Mouse (Mus musculus): ENCODE data around the gene 1700020N01Rik.
A peak's percentile ranks its signal among the peaks of the same experiment; 100 is the strongest.

The 1700020N01Rik gene

DNA sequence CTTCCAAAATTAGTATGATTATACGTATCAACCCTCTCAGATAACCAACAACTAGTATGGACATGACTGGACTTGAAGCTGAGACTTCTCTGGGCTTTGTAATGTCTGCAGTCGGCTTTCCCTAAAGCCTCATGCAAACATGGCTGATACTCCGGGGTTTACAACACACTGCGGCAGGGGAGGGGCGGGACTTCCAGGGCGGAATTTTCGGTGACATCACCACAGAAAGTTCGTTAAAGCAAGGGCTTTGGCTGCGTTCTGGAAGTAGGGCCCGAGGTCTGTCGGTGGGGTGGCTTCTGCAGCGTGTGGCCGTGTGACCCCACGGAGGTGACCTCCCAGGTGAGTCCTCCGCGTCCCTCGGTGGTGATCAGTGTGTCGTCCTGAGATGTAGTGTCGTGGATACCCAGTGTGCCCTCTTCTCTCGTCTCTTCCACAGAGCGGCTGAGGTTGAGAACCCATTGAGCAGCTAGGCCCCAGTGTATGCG is at the start of gene 1700020N01Rik:
1700020N01Rik (plus strand) TSS at position 250 of the 485 bp plus-strand sequence.
- no peak for DNase-seq (ENCODE audit: low spot score in 2 of 2)

DNA sequence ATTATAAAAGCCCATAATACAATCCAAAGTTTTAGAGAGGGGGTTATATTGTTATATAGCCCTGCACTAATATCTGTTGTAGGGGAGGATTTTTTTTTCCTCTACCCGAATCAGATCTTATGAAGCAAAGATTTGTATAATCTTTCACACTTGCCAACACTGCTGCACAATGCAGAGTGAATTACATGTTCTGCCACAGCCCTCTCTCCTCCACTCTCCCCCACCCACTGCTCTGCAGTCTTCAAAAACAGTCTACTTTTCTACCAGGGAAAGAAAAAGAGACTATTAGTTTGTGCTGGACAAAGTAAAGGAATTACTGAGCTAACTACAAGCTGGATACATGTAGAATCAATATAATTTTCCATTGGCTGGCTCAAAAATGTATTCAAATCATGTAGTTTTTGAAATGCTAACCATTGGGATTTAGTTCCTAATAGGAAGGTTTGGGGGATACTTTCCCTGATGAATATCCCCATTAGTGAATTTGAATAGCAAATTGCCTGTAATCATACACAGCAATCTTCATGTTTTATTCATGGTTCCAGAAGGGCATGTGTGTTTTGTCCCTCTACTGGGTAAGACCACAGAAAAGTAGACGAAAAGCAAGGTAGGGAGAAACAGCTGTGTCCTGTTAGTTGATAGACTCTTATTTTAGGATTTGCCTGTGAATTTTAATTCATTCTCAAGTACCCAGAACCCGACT is 49.2 kb upstream of the 1700020N01Rik start:
- DNase-seq (ENCODE audit: low spot score in 2 of 2), result no peak

DNA sequence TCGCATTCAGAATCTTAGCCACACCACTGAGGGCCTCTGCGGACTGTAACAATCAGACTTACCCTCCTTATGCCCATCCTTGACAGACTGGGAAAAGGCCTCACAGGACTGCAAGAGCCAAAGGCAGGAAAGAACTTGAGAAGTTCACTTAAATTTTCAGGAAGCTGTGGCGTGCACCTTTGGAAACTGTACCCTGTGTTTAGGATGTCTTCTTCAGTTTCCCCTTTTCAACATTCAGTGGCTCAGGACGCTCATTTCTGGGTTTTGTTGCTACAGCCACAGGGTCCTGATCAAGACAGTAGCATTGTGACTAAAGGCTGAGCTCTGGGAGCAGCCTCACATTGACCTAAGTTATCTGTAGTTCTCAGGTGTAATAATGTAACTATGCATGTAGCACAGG is 48.2 kb upstream of the 1700020N01Rik start:
- DNase-seq (ENCODE audit: low spot score in 2 of 2), result no peak

DNA sequence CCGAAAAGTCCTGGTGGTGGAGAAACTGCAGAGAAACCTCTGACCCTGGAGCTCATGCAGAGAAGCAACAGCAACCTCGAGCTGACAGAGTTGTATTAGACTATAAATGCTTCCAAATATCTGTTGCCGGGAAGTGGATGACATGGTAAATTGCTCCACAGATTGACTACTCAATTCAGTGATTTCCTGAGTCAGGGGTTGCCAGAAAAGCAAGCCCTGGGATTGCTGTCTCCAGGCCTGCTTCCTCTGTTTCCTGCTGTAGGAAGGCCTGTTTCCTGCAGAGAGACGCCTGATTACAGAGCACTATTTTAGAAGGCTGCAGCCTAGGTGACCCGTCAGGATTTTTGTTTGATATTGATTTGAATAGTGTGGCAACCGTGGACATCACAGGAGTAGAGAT is 47.5 kb upstream of the 1700020N01Rik start:
- DNase-seq (ENCODE audit: low spot score in 2 of 2), result no peak

DNA sequence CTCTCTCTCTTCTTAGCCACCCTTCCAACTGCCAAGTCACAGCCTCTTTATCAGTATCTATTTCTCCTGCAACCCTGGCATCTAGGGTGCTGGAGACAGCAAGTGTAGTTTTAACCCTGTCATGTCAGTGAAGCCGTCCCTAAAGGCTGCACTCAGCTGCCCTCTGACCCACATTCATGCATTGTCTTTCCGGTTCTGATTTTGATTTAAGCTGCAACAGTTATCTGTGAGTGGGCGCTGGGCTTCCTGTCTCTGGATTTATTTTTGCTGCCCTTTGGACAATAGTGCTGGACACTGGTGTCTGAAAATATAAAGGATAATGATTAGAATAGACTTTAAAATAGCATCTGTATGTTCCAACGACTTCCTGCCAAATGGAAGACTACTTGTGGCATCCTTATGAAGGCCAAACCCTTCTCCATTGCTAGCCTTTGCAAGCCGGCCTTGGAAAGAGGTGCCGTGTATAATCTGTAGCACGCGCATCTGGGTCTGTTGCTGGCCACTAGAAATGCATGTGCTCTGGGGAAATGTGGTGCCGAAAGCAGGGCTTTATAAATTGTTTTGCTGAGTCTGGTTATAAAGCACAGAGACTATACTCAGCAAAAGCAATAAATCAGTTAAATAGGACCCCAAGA is 44.0 kb upstream of the 1700020N01Rik start:
- DNase-seq (ENCODE audit: low spot score in 2 of 2), result no peak

DNA sequence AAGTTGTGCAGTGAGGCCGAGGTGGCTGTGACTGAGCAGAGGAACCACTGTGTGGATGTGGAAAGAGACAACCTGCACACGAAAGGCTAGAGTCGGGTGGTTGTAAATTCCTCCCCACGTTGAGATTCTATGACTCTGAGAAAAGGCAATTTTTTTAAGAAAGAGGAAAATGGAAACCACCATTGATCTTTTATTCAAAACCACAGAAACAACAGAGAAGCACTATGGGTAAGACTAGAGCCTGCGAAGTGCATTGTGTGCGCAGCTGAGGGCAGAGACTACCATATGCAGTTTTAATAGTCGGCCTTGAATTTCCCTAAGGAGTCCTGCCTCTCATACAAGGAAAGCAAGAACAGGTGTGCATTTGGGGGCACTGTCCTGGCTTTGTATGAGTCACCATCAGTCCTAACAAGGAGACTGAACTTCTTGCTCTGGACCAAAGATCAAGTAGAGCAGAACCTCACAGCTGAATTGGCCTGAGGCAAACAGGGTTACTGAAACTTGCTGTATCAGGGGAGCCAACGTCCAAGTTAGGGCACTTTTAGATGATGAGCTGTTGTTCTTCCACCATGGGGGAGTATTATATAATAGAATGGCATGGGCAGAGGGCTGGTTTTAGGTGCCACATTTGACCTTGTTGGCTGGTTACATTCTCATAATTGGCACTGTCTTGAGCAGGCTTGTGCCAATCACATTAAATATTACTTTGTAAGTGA is 39.8 kb upstream of the 1700020N01Rik start:
- DNase-seq (ENCODE audit: low spot score in 2 of 2), result peak in 1 of 2 experiments; percentile 6

DNA sequence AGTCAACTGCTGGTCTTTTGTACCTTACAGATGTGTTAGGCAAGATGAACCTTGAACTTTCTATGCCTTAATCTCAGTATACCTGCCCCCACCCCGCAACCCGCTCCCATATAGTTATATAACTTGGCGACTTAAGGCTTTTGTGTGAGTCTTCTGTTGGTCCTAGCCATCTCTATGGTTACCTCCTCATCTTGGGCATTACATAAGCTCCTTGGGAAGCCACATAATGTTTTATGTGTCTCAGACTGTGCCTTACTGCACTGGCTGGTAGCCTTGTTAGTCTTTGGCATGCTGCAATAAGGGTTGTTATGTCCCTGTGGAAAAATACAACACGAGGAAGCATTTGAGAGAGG is 39.3 kb upstream of the 1700020N01Rik start:
- no peak for DNase-seq (ENCODE audit: low spot score in 2 of 2)

DNA sequence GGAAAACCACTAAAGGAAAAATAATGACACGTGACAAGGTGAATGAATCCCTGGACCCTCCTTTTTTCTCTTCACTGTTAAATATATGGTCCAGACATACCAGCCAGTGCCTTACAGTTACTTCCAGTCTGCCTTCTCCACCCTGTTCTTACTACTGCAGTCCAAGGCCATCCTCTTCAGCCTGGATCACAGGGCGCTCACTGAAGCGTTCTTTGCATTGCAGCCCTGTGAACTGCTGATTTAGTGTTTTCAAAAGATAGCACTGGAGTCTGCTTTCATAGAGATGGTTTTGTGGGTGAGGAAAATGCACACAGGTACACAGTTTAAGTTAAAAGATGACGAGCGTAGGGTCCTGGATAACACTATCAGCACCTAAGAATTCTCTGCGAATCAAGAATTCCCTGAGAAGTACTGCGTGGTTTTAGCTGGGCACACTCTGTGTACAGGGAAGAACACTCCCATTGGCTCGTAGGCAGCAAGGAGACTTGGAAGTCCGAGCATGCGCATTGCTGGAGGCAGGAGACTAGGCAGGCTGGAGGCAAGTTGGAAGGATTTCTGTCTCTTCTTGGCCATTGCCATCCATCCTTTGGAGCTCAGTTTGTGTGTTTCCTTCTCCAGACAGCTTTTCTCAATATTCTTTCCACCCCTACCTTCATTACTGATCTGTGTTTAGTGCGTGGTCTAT is 37.9 kb upstream of the 1700020N01Rik start:
- no peak for DNase-seq (ENCODE audit: low spot score in 2 of 2)

DNA sequence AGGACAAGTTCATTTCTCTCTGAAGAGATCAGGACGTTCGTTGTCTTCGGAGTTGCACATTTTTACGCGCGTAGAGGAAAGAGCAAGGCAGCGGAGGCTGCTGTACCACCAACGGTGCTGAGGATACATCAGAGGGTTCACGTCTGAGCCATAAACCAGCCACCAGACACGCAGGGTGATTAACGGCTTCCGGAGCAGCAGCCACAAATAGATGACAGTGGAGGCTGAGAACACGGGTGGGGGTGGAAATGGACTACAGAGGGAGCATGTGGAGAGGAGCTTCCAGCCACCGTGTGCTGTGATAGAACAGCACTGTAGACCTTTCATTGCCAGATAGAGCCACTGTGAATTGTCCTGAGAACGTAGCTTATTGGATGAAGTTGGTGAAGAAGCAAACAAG is 33.2 kb upstream of the 1700020N01Rik start:
- DNase-seq (ENCODE audit: low spot score in 2 of 2), result peak in 1 of 2 experiments; percentile 12

DNA sequence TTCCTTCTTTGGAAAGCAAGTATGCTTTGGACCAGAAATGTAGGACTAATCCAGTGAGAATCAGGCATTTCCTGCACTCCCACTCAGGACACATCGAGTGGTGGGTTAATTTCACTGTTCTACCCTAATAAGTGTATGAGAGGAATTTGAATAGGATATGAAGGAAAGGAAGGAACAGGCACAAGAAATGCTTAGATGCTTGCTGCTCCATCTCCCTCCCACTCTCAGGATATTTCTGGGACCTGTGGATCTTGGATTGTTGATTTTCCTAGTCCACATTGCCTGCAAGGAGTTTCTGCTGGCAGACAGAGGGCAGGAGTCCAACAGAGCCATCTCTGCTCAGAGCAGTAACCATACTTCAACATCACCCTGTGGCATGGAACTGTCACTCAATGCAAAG is 31.8 kb upstream of the 1700020N01Rik start:
- no peak for DNase-seq (ENCODE audit: low spot score in 2 of 2)

DNA sequence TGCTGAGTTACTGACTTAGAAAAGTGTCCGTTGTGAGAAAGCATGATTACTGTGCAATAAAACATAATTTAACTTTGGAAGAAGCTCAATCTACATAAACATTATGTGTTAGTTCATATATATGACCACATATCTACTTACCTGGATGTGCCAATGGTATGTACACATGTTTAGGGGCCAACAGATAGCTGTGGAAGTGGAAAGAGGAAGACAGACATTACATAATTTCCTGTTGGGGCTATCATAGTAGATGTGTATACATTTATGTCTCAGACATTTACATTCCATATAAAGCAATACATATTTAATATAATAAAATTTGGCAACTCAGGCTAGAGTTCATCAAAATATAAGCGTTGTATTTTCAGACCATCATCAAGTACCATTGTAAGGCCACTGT is 29.5 kb upstream of the 1700020N01Rik start:
- DNase-seq (ENCODE audit: low spot score in 2 of 2), result no peak

DNA sequence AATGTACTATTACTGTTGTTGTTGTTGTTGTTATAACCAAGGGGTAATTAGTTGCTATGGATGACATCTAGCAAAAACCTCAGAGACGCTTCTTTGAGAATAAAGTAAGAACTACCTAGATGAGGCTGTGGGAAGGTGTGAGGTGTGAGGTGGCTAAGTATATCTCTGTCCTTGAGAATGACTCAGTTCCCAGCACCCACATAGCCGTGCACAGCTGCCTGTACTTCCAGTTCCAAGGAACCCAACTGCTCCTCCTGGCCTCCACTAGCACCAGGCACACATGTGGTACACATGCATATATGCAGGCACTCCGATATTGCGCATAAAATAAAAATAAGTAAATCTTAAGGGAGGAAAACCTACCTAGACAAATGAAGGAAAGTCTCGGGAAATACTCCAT is 28.8 kb upstream of the 1700020N01Rik start:
- no peak for DNase-seq (ENCODE audit: low spot score in 2 of 2)

DNA sequence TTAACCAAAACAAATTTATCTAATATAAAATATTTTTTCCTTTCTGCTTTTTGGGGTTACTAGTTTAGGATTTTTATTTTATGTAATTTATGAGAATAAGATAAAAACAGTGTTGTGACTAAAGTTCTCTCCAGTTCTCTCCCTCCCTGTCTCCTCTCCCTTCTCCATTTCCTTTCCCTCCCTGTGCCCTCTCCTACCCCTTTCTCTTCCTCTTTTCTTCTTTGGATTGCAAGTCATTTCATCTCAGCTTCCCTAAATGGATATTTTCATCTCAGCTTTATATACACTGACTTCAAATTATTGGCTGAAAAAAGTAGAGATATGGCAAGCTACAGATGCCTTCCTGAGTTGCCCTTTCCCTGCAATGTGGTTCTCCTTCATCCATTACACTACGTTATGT is 26.9 kb upstream of the 1700020N01Rik start:
- no peak for DNase-seq (ENCODE audit: low spot score in 2 of 2)

DNA sequence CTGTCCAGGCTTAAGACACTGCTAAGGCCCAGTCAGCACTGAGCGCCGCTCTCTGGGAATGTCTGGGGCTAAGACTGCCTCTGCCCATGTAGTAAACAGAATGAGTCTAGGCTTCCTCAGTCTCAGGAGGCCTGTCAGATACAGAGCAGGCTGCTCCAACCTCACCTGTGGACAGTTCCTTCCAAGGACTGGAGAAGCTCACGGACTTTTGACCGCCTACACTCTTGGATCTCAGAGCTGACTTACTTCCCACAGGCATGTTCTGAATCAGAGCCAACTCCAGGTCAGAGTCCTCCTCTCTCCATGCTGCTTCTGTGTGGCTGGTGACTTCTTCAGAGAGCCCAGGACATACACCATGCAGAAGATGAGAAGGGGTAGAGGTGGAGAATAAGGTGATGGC is 21.3 kb upstream of the 1700020N01Rik start:
- DNase-seq (ENCODE audit: low spot score in 2 of 2), result no peak

DNA sequence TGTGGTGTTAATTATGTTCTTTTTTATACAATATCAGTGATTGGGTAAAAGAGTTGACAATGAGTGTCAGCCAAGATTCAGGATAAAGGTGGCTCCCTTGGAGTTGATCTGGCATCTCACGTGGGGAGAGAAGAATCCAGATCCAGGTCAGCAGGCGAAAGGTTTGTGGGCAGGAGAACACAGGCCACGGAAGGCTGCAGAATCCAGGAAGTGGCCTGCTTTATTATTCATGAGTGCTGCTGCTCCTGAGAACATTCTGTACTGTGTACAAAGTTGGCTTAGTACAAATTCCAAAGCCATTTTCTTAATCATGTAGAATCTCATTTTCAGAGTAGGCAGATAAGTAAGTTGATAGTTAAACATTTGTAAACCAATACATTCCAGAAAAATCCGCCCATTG is 19.2 kb upstream of the 1700020N01Rik start:
- DNase-seq (ENCODE audit: low spot score in 2 of 2), result no peak

DNA sequence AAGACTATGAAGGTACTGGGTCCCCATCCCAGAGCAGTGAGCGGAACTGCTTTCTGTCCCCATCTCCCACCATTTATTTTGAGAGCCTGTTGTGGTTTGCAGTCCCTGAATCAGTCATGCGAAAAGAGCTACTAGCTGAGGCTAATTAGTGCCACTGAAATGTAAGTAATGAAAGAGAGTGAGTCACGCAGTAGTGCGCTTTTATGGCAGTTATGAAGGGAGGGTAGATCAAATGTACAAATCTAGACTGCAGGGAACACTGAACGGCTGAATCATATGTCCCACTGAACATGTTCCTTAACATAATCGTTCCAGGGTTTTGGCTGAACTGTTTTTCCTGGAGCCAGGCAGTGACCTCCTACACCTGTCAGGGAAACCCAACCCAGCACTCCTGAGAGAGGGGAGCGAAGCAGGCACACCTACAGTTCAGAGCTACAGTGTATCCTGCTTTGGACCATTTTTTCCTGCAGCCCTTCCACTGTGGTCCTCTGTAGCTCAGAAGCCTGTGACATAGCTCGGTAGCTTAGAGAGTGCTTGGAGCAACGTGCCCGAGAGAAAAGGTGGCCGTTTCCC is 17.1 kb upstream of the 1700020N01Rik start:
- no peak for DNase-seq (ENCODE audit: low spot score in 2 of 2)

DNA sequence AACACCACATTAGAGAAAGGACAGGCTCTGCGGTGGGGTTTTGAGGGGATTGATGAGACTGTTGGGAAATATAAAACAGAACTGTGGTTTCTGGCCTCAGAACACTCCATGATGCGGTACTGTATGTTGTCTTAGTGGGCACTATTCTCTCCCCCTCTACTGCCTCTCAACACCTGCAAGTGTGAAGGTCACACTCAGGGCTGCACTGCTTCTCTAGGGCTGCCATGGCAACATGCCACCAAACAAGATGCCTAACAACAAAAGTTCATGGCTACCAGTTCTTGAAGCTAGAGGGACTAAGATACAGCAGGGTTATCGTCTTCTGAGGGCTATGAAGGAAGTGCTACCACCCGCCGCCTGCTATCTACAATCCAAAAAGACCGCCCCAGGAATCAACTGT is 15.1 kb upstream of the 1700020N01Rik start:
- no peak for DNase-seq (ENCODE audit: low spot score in 2 of 2)

DNA sequence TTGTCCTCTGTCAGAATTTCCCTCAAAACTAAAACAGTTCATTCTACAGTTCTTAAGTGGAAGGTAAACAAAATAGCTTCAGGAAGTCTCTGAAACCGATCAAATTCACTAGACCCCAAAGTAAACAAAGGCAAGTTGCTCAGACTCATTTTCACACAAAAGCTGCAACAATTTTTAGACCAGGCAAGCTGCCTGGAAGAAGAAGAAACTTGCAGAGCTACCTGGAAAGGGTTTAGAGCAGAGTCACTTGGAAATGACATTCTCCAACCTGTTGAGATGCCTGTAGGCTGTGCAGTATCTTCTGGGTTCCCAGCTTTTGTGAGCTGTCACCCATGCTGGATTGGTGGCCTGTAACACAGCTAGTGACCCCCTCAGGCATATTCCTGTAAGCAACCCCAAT is 11.4 kb upstream of the 1700020N01Rik start:
- no peak for DNase-seq (ENCODE audit: low spot score in 2 of 2)

DNA sequence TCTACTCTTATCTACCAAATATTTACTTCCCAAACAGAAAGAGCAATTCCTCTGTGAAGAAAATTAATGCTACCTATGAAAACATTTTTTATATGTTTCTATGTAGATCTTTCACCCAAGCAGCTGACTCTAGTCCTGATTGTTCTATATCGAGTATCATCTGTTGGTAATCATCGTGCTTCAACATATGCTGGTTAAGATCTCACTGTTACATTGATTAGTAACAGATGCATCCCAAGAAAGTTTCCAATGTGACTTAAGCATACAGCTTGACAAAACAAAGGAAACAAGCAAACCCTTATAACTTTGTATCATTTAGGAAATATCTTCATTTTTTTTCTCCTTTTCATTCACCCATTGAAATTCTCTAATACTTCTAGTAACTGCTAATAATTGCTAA is 5.9 kb upstream of the 1700020N01Rik start:
- DNase-seq (ENCODE audit: low spot score in 2 of 2), result no peak

DNA sequence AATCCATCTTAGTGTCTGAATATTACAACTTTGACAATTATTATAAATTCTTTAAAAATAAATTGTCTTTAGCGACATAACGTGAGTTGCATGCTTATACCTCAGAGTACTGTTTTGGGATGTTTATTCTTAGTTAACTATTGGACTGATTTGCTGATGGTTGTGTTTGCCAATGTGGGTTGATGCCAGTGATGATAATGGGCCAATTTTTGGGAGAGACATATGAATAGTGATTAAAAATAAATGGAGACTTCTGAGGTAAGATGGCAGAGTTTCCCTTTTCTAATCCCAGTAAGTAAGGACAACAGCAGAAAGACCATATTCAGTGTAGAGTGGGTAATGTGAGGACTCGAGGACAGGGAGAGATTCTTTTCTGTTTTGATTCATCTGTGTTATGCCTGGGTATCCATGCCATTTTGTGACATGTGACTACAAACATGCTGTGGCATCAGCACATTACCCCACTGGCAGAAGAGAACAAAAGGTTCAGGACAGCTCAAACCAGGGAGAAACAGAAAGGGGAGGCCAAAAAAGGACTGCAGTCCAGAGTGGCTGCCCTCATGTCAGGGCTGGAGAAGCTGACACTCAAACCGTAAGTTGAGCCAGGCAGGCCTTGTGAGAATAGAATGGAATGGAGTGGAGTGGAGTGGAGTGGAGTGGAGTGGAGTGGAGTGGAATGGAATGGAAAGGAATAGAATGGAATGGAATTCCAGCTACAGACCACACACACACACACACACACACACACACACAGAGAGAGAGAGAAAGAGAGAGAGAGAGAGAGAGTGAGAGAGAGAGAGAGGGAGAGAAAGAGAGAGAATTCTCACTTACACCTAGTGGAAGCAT is 4.7 kb upstream of the 1700020N01Rik start:
- no peak for DNase-seq (ENCODE audit: low spot score in 2 of 2)

DNA sequence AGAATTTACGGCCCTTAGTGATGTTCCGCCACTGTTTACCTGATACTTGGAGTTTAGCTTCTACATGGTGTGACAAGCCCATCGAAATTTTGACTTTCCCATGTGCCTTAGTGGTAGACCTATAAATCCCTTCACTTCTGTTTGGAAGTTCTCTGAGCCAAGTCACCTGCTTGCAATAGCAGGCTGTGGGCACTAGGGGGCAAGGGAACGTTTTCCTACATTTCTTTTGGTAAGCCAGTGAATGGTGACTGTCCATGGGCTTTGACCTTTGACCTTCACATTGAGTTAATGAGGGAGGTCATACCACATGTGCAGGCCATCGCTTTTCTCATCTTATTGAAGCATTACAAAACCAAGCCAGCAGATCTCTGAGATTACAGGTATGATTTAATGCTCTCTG is 8.0 kb downstream of the 1700020N01Rik start:
- DNase-seq (ENCODE audit: low spot score in 2 of 2), result peak; percentile 33 to 65

All from thymus, postnatal 10 days (tissue).